ENCODE assay signal across 7 mouse cellular contexts in genomic region chr3:122122127-122122663, GRCm38 (mm10).
DNase-seq lines count a peak whose midpoint lies in the region; ATAC-seq lines count a peak whose summit lies in the region.

No protein-coding gene starts in this region.

- no peak overlapping the region for H3K27ac ChIP-seq in limb, embryonic 11.5 days (replicated peaks; ENCODE audit: low read depth, low read length)
- H3K27ac ChIP-seq in midbrain, embryonic 13.5 days: no peak overlapping the region

- peak overlapping the region; percentile 10; the same call in 1 of the 2 replicates for H3K4me3 ChIP-seq in limb, embryonic 11.5 days (ENCODE audit: low read depth, low read length)
- H3K4me3 ChIP-seq in midbrain, embryonic 13.5 days (replicated peaks): peak overlapping the region; percentile 32

- WGBS in limb, embryonic 11.5 days: 16% methylated on average over 17 of the region's 17 CpGs
- 15% methylated on average over 17 of the region's 17 CpGs for WGBS in midbrain, embryonic 13.5 days

- DNase-seq in adrenal gland, postnatal 10 days: peak; percentile 93
- peak; percentile 93 for DNase-seq in embryo, embryonic 9.5 days (ENCODE audit: extremely low spot score)
- peak; percentile 96 to 97 for DNase-seq in heart, adult 18-20 months
- peak; percentile 97 for DNase-seq in kidney, adult 18-20 months
- peak; percentile 95 for DNase-seq in limb, embryonic 11.5 days (ENCODE audit: low spot score)
- peak; percentile 47 to 79 for DNase-seq in spleen, postnatal 10 days (ENCODE audit: low spot score in 2 of 2)

- ATAC-seq in limb, embryonic 11.5 days (ENCODE audit: insufficient number of reproducible peaks, low FRiP score, low TSS enrichment, low read depth): peak; percentile 92
- ATAC-seq in midbrain, embryonic 13.5 days: peak; percentile 96

- H3K36me3 ChIP-seq in limb, embryonic 11.5 days (ENCODE audit: control insufficient read depth, insufficient read depth, low read length): no peaks in the 10 kb centered on the region
- no peaks in the 10 kb centered on the region for H3K36me3 ChIP-seq in midbrain, embryonic 13.5 days

- H3K4me1 ChIP-seq in limb, embryonic 11.5 days (ENCODE audit: control insufficient read depth, insufficient read depth, low read length): 0 out of 2 replicates have a peak, but pooled peaks cover 4% of the 10 kb centered on the region
- peaks cover 10% of the 10 kb centered on the region; the same call in 1 of the 2 replicates for H3K4me1 ChIP-seq in midbrain, embryonic 13.5 days (replicated peaks)

- H3K27me3 ChIP-seq in limb, embryonic 11.5 days (ENCODE audit: control insufficient read depth, insufficient read depth, low read length): no peaks in the 10 kb centered on the region
- H3K27me3 ChIP-seq in midbrain, embryonic 13.5 days: peaks cover 4% of the 10 kb centered on the region

- no peaks in the 10 kb centered on the region for H3K9me3 ChIP-seq in limb, embryonic 11.5 days (ENCODE audit: control insufficient read depth, low read length)
- no peaks in the 10 kb centered on the region for H3K9me3 ChIP-seq in midbrain, embryonic 13.5 days

- H3K4me2 ChIP-seq in limb, embryonic 11.5 days (ENCODE audit: low read depth, severe bottlenecking): peak overlapping the region; percentile 39
- H3K4me2 ChIP-seq in midbrain, embryonic 13.5 days (replicated peaks): peak overlapping the region; percentile 53

- no peak overlapping the region; the same call in 1 of the 2 replicates for H3K9ac ChIP-seq in limb, embryonic 11.5 days (ENCODE audit: low read length)
- H3K9ac ChIP-seq in midbrain, embryonic 13.5 days (replicated peaks): 0 out of 2 replicates have a peak overlapping the region, but pooled peaks have one; percentile 3
